Mouse (Mus musculus): Measurements from ENCODE around the gene Clpsl2. TPM values are rescaled to one million over a fixed set of nuclear protein-coding genes. Genes with fewer than 3 reads are reported as not detected.

Gene Clpsl2
- polyA plus RNA-seq, 1 experiment from 2014 or later: not detected

Small RNA genes lying within 50 kb of the gene (microRNA-seq; reads per million reads assigned to microRNA genes)
- gene Gm25195 (not detected), gene Mir6969 (not detected)

Other genes with a start within 250 kb of the Clpsl2 start
- gene Fance, start 235.9 kb upstream of the Clpsl2 start, polyA plus RNA-seq (2016; fragmentation: Nextera tagmentation; extraction: Ambion mirVana): 25.8 and 30.6 TPM in 2 replicates
- 345 and 365 TPM in 2 replicates for gene Rpl10a, start 220.9 kb upstream of the Clpsl2 start, polyA plus RNA-seq (2016; fragmentation: Nextera tagmentation; extraction: Ambion mirVana)
- gene Tead3, start 198.6 kb upstream of the Clpsl2 start, polyA plus RNA-seq (2016; fragmentation: Nextera tagmentation; extraction: Ambion mirVana): 6.3 and 6.5 TPM in 2 replicates
- gene Tulp1, start 184.2 kb upstream of the Clpsl2 start, polyA plus RNA-seq (2016; fragmentation: Nextera tagmentation; extraction: Ambion mirVana): 5.0 and 5.7 TPM in 2 replicates
- 16.0 and 21.9 TPM in 2 replicates for gene Fkbp5, start 31.9 kb upstream of the Clpsl2 start, polyA plus RNA-seq (2016; fragmentation: Nextera tagmentation; extraction: Ambion mirVana)
- gene Armc12, start 18.6 kb upstream of the Clpsl2 start, polyA plus RNA-seq (2016; fragmentation: Nextera tagmentation; extraction: Ambion mirVana): 0.10 TPM in 1 of 2 replicates, not detected in the other
- 0.46 TPM in 1 of 2 replicates, not detected in the other for gene Clps, start 11.4 kb downstream of the Clpsl2 start, polyA plus RNA-seq (2016; fragmentation: Nextera tagmentation; extraction: Ambion mirVana)
- 0.25 and 0.41 TPM in 2 replicates for gene Lhfpl5, start 26.2 kb downstream of the Clpsl2 start, polyA plus RNA-seq (2016; fragmentation: Nextera tagmentation; extraction: Ambion mirVana)
- gene Srpk1, start 73.3 kb downstream of the Clpsl2 start, polyA plus RNA-seq (2016; fragmentation: Nextera tagmentation; extraction: Ambion mirVana): 63.7 and 83.2 TPM in 2 replicates
- 0.15 and 0.34 TPM in 2 replicates for gene Slc26a8, start 140.8 kb downstream of the Clpsl2 start, polyA plus RNA-seq (2016; fragmentation: Nextera tagmentation; extraction: Ambion mirVana)
- 34.3 and 48.9 TPM in 2 replicates for gene Mapk14, start 141.9 kb downstream of the Clpsl2 start, polyA plus RNA-seq (2016; fragmentation: Nextera tagmentation; extraction: Ambion mirVana)
- gene AC170998.1, start 176.7 kb downstream of the Clpsl2 start, polyA plus RNA-seq (2016; fragmentation: Nextera tagmentation; extraction: Ambion mirVana): 2.6 and 3.2 TPM in 2 replicates
- gene Mapk13, start 219.9 kb downstream of the Clpsl2 start, polyA plus RNA-seq (2016; fragmentation: Nextera tagmentation; extraction: Ambion mirVana): 5.3 and 13.6 TPM in 2 replicates

Measured in heart, embryonic 10.5 days (tissue).